Mouse (Mus musculus) stomach, embryonic 14.5 days (tissue): Measurements from ENCODE around the gene Fam120a. TPM values are rescaled to one million over a fixed set of nuclear protein-coding genes. Genes with fewer than 3 reads are reported as not detected.
A peak's percentile ranks its signal among the peaks of the same experiment; 100 is the strongest.

Experiments
- ATAC-seq: fragments of 200-750 bp; cut with Nextera tagmentation; 2 replicates; pipeline ENCODE4 v1.8.0; 2017; ENCODE audit warnings: low read depth, moderate TSS enrichment; ENCODE audit not compliant: insufficient number of reproducible peaks, insufficient read depth, low FRiP score
- H3K27ac ChIP-seq: fragments of 300-500 bp; sonication (generic); 2 replicates; pipeline ENCODE4 v1.5.1; 2014; ENCODE audit warnings: mild to moderate bottlenecking, low read length, moderate library complexity, mixed read lengths
- H3K27me3 ChIP-seq: fragments of 300-500 bp; sonication (generic); 2 replicates; pipeline ENCODE4 v1.6.1; 2014; ENCODE audit warnings: low read length, control low read depth, mixed read lengths; ENCODE audit not compliant: control insufficient read depth, insufficient read depth
- H3K36me3 ChIP-seq: fragments of 300-500 bp; sonication (generic); 2 replicates; pipeline ENCODE4 v1.6.1; 2014; ENCODE audit warnings: mild to moderate bottlenecking, control low read depth, low read length, moderate library complexity, mixed read lengths; ENCODE audit not compliant: control insufficient read depth, insufficient read depth
- H3K4me1 ChIP-seq: fragments of 300-500 bp; sonication (generic); 2 replicates; pipeline ENCODE4 v1.6.1; 2014; ENCODE audit warnings: low read length, control low read depth, mixed read lengths; ENCODE audit not compliant: control insufficient read depth, insufficient read depth
- H3K4me2 ChIP-seq: fragments of 300-500 bp; sonication (generic); replicated peaks from 2 replicates; pipeline ENCODE4 v1.6.1; 2014; ENCODE audit warnings: low read depth, low read length, control low read depth
- H3K4me3 ChIP-seq: fragments of 300-500 bp; sonication (generic); 2 replicates; pipeline ENCODE4 v1.5.1; 2014; ENCODE audit warnings: low read depth, low read length, control low read depth
- H3K9ac ChIP-seq: fragments of 300-500 bp; sonication (generic); replicated peaks from 2 replicates; pipeline ENCODE4 v1.6.1; 2014; ENCODE audit warnings: low read depth, mild to moderate bottlenecking, control low read depth, low read length, moderate library complexity, mixed read lengths
- H3K9me3 ChIP-seq: fragments of 300-500 bp; sonication (generic); 2 replicates; pipeline ENCODE4 v1.6.1; 2016; ENCODE audit warnings: low read depth, low read length, control low read depth; ENCODE audit not compliant: control insufficient read depth
- WGBS: fragments of 180-500 bp; shearing (Covaris S2); extraction: QIAGEN DNeasy Blood & Tissue Kit; methylation state at CpG from one replicate; pipeline ENCODE4 v1.1.7; 2014; 5-methylcytosine and 5-hydroxymethylcytosine counted together
- polyA plus RNA-seq: library from polyadenylated mRNA; unstranded; fragments of >200 nt; fragmentation: Nextera tagmentation; extraction: Ambion mirVana; gene quantifications from 2 replicates; pipeline ENCODE4 v1.2.1, GENCODE M21; 2014

Gene Fam120a
- polyA plus RNA-seq, 1 experiment from 2014 or later, result 47.3 TPM

DNA sequence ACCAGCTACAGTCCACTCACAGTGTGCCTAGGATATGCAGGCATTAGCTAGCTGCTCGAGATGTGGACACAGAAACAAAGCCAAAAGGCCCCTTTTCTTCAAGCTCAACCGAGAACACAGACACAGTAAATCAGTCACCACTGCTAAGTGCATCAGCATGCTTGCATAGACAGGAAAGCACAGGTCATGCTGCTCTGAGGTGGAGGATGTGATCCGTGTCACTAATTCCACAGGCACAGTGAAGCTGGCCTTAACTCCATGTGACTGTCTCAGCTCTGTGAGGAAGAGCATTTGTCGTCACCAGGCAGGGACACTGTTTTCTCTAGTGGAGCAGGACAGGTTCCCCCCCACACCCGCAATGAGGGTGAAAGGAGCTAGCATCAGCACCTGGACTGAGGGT is 5.4 kb upstream of the Fam120a start:
- 0 out of 2 replicates have a peak, but pooled peaks cover 6% of the 10 kb centered on the region for H3K36me3 ChIP-seq
- no peaks in the 10 kb centered on the region for H3K27me3 ChIP-seq
- no peak overlapping the region for H3K4me3 ChIP-seq
- H3K9ac ChIP-seq, result no peak overlapping the region
- no peak overlapping the region for H3K4me2 ChIP-seq
- 74% methylated on average over 5 of the region's 5 CpGs for WGBS
- H3K4me1 ChIP-seq, result 0 out of 2 replicates have a peak, but pooled peaks cover 4% of the 10 kb centered on the region
- ATAC-seq, result no peak
- H3K9me3 ChIP-seq, result no peaks in the 10 kb centered on the region
- H3K27ac ChIP-seq, result no peak overlapping the region

DNA sequence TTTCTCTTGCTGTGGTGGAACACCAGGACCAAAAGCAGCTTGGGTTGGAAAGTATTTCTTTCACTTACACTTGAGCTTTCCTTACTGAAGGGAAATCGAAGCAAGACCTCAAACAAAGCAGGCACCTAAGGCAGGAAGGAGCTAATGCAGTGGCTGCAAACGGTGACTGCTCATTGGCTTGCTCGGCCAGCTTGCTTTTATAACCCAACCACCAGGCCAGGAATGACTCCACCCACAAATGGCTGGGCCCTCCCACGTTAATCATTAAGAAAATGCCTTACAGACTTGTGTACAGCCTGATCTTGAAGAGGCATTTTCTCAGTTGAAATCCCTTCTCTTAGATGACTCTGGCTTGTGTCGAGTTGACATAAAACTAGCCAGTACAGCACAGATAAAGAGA is 3.2 kb upstream of the Fam120a start:
- Histone ChIP-seq H3K27me3 (no peaks in the 10 kb centered on the region), H3K4me1 (0 out of 2 replicates have a peak, but pooled peaks cover 4% of the 10 kb centered on the region), H3K9ac (no peak overlapping the region), H3K4me2 (no peak overlapping the region), H3K9me3 (no peaks in the 10 kb centered on the region), H3K36me3 (0 out of 2 replicates have a peak, but pooled peaks cover 6% of the 10 kb centered on the region), H3K4me3 (no peak overlapping the region), H3K27ac (peak overlapping the region; percentile 64; the same call in 1 of the 2 replicates)
- no peak for ATAC-seq
- 49% methylated on average over 5 of the region's 5 CpGs for WGBS

DNA sequence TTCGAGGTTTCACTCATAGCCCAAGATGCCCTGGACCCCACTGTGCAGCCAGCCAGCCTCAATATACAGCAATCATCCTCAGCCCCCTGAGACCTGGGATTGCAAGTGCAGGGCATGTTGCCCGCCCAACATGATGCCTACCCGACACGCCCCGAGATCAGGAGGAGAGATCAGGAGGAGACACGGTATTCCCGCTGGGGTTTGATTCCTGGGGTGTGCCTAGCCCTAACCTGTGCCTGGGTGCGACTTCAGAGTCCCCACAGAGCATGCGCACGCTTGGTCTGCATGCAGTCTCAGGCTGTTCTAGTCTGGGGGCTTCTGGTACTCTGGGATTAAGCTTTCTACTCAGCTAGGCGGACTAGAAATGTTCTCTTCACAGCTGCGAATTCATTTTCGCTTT is 2.7 kb upstream of the Fam120a start:
- Histone ChIP-seq H3K4me2 (no peak overlapping the region), H3K9ac (no peak overlapping the region)

DNA sequence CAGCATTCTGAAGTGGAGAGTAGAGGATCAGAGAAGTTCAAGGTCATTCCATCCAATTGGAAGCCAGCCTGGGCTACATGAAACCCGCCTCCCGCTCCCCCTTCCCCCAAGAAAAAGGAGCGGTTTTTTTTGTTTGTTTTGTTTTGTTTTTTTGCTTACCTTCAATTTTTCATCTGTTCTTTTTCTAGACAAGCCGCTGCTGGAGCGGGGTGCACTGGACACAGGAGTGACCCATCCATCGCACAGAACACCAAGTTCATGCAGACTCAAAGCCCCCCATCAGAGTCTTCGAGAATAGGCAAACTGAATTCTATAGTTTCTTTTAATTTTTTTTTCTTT is 902 bp upstream of the Fam120a start:
- Histone ChIP-seq H3K4me3 (peak overlapping the region; percentile 90), H3K4me2 (peak overlapping the region; percentile 51), H3K27me3 (no peaks in the 10 kb centered on the region), H3K27ac (peak overlapping the region; percentile 98), H3K36me3 (peaks cover 6% of the 10 kb centered on the region; the same call in 1 of the 2 replicates), H3K4me1 (peaks cover 19% of the 10 kb centered on the region), H3K9me3 (no peaks in the 10 kb centered on the region), H3K9ac (peak overlapping the region; percentile 95)
- ATAC-seq, result no peak
- 8% methylated on average over 7 of the region's 7 CpGs for WGBS

More for the DNA sequence above, 2.7 kb upstream of the Fam120a start:
- Histone ChIP-seq H3K27ac (peak overlapping the region; percentile 64), H3K4me3 (no peak overlapping the region), H3K27me3 (no peaks in the 10 kb centered on the region), H3K36me3 (0 out of 2 replicates have a peak, but pooled peaks cover 6% of the 10 kb centered on the region), H3K9me3 (no peaks in the 10 kb centered on the region), H3K4me1 (peaks cover 4% of the 10 kb centered on the region; the same call in 1 of the 2 replicates)
- no peak for ATAC-seq
- 80% methylated on average over 13 of the region's 13 CpGs for WGBS

DNA sequence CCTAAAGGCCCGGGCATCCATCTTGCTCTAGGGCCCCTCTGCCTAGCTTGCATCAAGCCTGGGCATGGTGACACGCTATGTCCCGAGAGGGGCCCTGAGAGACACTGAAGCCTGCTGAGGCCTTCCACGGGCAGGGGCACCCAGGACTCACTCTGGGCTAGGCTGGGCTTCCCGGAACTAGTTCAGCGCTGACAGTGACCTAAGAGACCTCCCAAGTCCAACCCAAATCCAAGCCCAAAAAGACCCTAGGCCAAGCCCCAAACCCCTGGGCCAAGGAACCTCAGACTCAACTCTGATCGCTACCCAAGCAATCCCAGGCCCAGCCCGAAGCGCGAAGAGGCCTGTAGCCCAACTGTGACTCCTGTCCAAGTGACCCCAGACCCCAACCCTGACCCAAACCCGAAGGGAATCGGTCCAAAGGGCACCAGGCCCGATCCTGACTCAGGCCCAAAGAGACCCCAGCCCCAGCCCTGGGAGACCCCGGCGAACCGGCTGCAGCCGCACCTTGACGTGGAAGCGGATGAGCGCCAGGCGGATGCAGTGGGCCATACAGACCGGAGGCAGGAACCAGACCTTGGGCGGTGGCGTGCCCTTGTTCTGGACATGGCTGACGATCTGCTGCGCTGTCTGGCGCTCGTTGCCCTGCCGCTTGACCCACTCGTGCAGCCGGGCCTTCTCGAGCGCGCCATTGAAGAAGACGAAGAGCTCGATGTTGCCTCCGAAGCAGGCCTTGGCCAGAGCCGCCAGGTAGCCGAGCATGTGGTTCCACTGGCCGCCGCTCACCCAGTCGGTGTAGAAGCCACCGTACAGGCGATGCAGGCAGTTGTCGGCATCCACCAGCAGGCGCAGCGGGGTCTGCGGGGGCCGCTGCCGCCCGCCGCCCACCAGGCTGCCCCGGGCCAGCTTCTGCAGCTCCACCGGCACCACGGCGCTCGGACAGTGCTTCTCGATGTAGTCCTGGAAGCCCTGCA is 681 bp downstream of the Fam120a start:
- Histone ChIP-seq H3K4me3 (peak overlapping the region; percentile 90), H3K36me3 (peaks cover 6% of the 10 kb centered on the region; the same call in 1 of the 2 replicates), H3K4me2 (peak overlapping the region; percentile 72), H3K9ac (peak overlapping the region; percentile 95), H3K9me3 (no peaks in the 10 kb centered on the region), H3K27me3 (no peaks in the 10 kb centered on the region), H3K4me1 (peaks cover 22% of the 10 kb centered on the region), H3K27ac (peak overlapping the region; percentile 98)
- WGBS, result under 1% methylated on average over 57 of the region's 58 CpGs
- ATAC-seq, result no peak

DNA sequence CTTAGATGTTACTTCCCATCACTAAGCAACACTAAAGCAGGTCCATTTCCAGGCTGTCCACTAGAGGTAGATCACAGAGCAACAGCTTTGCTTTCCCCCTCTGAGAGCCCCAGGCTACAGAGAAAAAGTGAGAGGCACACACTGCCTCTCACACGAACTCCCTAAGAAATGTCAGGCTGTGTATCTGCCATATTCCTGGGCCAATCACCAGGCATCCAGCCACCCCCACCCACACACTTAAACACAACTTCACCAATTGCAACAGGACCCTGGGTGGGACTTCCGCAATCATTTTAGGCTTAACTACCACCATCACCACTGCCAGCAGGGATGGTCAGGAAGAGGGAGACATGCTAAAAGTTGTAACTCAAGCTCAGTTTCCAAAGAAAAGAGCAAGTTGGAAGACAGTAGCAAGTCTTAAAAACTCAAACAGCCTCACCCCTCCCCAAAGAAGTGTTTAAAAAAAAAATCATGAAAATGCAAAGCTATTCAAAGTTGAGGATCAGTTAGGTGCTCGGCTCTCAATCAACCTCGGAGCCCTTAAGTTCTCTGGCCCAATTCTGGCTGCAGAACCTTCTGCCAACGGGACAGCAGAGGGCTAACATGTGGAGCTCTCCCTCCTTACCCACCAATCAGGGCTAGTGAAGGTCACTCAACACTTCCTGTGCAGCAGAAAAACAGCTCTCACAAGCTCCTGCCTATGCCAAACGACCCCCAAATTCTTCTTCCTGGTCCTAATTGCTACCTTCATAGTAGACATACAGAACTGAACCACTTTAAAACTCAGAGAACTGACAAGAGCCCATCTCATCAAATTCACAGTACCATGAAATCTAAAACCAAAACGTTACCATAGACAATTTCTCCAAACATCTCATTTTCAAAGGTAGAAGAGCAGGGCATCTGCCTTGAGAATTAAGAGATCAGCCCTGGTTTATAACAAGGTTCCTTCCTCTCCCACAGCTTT is 2.0 kb downstream of the Fam120a start:
- Histone ChIP-seq H3K4me2 (peak overlapping the region; percentile 72), H3K9ac (peak overlapping the region; percentile 95), H3K9me3 (no peaks in the 10 kb centered on the region), H3K4me1 (peaks cover 22% of the 10 kb centered on the region), H3K4me3 (peak overlapping the region; percentile 90), H3K36me3 (peaks cover 3% of the 10 kb centered on the region; the same call in 1 of the 2 replicates), H3K27ac (peak overlapping the region; percentile 98), H3K27me3 (no peaks in the 10 kb centered on the region)
- 7% methylated on average over 7 of the region's 7 CpGs for WGBS
- peak; percentile 60 for ATAC-seq

DNA sequence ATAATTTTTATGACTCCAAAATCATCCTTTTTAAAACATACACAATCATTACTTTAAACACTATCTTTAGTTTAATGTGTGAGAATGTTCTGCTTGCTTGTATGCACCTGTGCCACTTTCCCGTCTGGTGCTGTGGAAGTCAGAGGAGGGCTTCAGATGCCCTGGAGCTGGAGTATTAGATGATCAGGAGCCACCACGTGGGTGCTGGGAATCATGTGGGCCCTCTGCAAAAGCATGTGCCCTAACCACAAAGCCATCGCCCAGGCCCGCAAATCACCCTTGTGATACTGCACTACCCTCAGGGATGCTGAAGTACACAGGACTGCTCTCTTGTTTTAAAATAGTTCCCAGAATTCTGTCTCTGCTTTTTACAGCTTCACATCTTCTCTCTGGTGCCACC is 3.0 kb downstream of the Fam120a start:
- Histone ChIP-seq H3K9me3 (no peaks in the 10 kb centered on the region), H3K27ac (peak overlapping the region; percentile 98; the same call in 1 of the 2 replicates), H3K4me1 (peaks cover 23% of the 10 kb centered on the region), H3K27me3 (no peaks in the 10 kb centered on the region), H3K4me2 (peak overlapping the region; percentile 72), H3K36me3 (no peaks in the 10 kb centered on the region; the same call in 1 of the 2 replicates), H3K4me3 (peak overlapping the region; percentile 90; the same call in 1 of the 2 replicates), H3K9ac (no peak overlapping the region)
- 67% methylated on average over 4 of the region's 4 CpGs for WGBS
- no peak for ATAC-seq

DNA sequence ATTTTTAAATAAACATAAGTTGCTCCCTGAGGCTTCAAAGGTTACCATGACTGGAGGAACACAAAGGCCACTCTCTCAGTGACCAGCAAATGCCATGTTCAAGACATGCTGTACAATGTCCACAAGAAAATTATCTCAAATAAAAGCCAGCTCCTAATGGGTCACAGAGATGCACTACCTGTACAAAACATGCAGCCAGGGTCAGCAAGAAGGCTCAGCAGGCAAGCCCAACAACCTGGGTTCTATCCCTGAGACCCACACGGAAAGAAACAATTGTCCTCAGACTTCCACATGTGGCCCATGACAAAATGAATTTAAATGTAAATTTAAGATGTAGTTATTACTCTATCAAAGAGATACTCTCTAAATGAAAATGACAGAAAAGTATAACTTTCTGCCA is 4.7 kb downstream of the Fam120a start:
- Histone ChIP-seq H3K9ac (no peak overlapping the region), H3K27ac (peak overlapping the region; percentile 6), H3K4me2 (no peak overlapping the region; the same call in 1 of the 2 replicates), H3K4me3 (no peak overlapping the region), H3K9me3 (no peaks in the 10 kb centered on the region), H3K27me3 (no peaks in the 10 kb centered on the region), H3K4me1 (peaks cover 23% of the 10 kb centered on the region), H3K36me3 (no peaks in the 10 kb centered on the region; the same call in 1 of the 2 replicates)
- 64% methylated on average over 1 of the region's 1 CpGs for WGBS
- ATAC-seq, result no peak
